Mouse (Mus musculus) C2C12 (cell line): ENCODE measurements around the gene Ehmt1.

Experiments used
- CTCF ChIP-seq: IDR thresholded peaks from one replicate; pipeline ENCODE4 v1.5.1; 2011; ENCODE audit not compliant: control insufficient read depth, insufficient read depth, insufficient read length
- FOSL1 ChIP-seq: IDR thresholded peaks from one replicate; pipeline ENCODE4 v1.8.0; 2011; ENCODE audit warnings: mild to moderate bottlenecking, low read length; ENCODE audit not compliant: poor library complexity, insufficient read depth, severe bottlenecking
- MAX ChIP-seq: IDR thresholded peaks from one replicate; pipeline ENCODE4 v1.6.1; 2011; ENCODE audit warnings: mild to moderate bottlenecking, control low read depth
- USF1 ChIP-seq: IDR thresholded peaks from one replicate; pipeline ENCODE4 v1.6.1; 2011; ENCODE audit warnings: low read depth, mild to moderate bottlenecking, control low read depth, moderate library complexity

GRCm38 (mm10) chr2:24781253-24781652 is 138.2 kb downstream of the Ehmt1 start:
- TF ChIP-seq CTCF = no peak
- no peak for TF ChIP-seq USF1
- TF ChIP-seq MAX = no peak
- TF ChIP-seq FOSL1 = no peak
